Mouse (Mus musculus): ENCODE measurements at regions not wholly inside any gene's neighbourhood (a gene's known extent, or its start where the extent isn't known, plus 50 kb on each side); places are given as distances from the start of the nearest gene placed in this dataset.

DNA sequence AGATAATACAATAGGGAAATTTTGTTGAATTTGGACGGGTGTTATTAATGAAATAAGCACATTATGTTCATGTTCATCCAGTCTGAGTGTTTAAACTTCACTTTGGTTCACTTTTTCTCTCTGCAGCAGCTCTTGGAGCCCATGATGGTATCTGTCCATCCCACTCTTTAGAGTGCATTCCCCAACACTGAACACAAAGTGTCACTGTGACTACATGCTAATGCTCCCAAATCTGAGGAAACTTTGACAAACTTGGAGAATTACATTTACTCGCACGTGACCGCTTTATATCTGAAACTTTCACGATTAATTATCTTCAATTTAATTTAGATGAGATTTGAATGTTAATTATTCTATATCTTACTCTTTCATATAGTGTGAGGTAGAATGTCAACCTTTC lies 250.8 kb downstream of the Pou4f1 start:
- TF ChIP-seq POLR2A (IDR thresholded peaks at IDR 0.05; ENCODE audit: control insufficient read depth, low read depth, low read length) (no peak), CTCF (IDR thresholded peaks at IDR 0.05; ENCODE audit: control insufficient read depth, insufficient read depth, insufficient replicate concordance, low read depth, low read length) (no peak)
